Mouse (Mus musculus) stomach, embryonic 15.5 days (tissue): Measurements from ENCODE around the gene Tmprss11f. TPM values are rescaled to one million over a fixed set of nuclear protein-coding genes. Genes with fewer than 3 reads are reported as not detected.
"Not testable (repeated sequence)": the region's sequence is repeated elsewhere in the genome, so short reads cannot be mapped to it uniquely, and the experiment has no call there.

ENCODE experiments used
- ATAC-seq: fragments of 200-750 bp; cut with Nextera tagmentation; 2 replicates; pipeline ENCODE4 v1.8.0; 2017; ENCODE audit warnings: low read depth, moderate number of reproducible peaks, moderate TSS enrichment; ENCODE audit not compliant: insufficient read depth, low FRiP score
- H3K27ac ChIP-seq: fragments of 300-500 bp; sonication (generic); 2 replicates; pipeline ENCODE4 v1.5.1; 2015; ENCODE audit warnings: mild to moderate bottlenecking, inconsistent platforms
- H3K27me3 ChIP-seq: fragments of 300-500 bp; sonication (generic); replicated peaks from 2 replicates; pipeline ENCODE4 v1.6.1; 2015; ENCODE audit warnings: inconsistent platforms
- H3K36me3 ChIP-seq: fragments of 300-500 bp; sonication (generic); 2 replicates; pipeline ENCODE4 v1.6.1; 2015; ENCODE audit warnings: inconsistent platforms
- H3K4me1 ChIP-seq: fragments of 300-500 bp; sonication (generic); 2 replicates; pipeline ENCODE4 v1.6.1; 2015; ENCODE audit warnings: inconsistent platforms
- H3K4me2 ChIP-seq: fragments of 300-500 bp; sonication (generic); 2 replicates; pipeline ENCODE4 v1.6.1; 2015; ENCODE audit warnings: mild to moderate bottlenecking, inconsistent platforms
- H3K4me3 ChIP-seq: fragments of 300-500 bp; sonication (generic); replicated peaks from 2 replicates; pipeline ENCODE4 v1.5.1; 2015; ENCODE audit warnings: inconsistent platforms
- H3K9ac ChIP-seq: fragments of 300-500 bp; sonication (generic); 2 replicates; pipeline ENCODE4 v1.6.1; 2015; ENCODE audit warnings: inconsistent platforms
- H3K9me3 ChIP-seq: fragments of 300-500 bp; sonication (generic); 2 replicates; pipeline ENCODE4 v1.6.1; 2016; ENCODE audit warnings: inconsistent platforms
- WGBS: fragments of 180-500 bp; shearing (Covaris S2); methylation state at CpG from one replicate; pipeline ENCODE4 v1.1.7; 2015; 5-methylcytosine and 5-hydroxymethylcytosine counted together
- polyA plus RNA-seq: library from polyadenylated mRNA; unstranded; fragments of >200 nt; fragmentation: Nextera tagmentation; extraction: Ambion mirVana; gene quantifications from 2 replicates; pipeline ENCODE4 v1.2.1, GENCODE M21; 2015

Tmprss11f gene
- 0.27 and 0.89 TPM in 2 replicates for polyA plus RNA-seq

DNA sequence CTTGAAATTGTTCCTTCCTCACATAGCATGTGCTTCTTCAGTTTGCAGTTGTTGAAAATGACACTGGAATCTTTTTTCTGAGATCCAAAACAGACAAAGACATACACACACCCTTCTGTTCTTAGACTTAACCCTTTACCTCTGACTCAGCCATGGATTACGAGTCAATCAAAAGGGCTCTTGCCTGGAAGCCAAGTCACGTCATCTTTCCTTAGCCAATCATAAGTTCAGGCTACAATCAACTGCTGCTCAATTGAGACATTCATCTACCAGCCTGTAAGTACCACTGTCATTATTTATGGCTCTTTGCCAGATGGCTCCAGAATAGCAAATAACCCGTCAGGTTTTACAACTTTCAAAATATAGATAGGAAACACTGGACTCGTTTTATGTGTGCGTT, at the start of gene Tmprss11f:
Gene Tmprss11f (minus strand): TSS at position 101 of the 400 bp plus-strand sequence.
- whole genome bisulfite sequencing = 50% methylated on average over 5 of the region's 5 CpGs
- H3K9ac ChIP-seq = no peak within 1 kb of the TSS
- H3K27ac ChIP-seq = no peak within 1 kb of the TSS
- no peaks in the 10 kb centered on the region for H3K27me3 ChIP-seq
- no peaks in the 10 kb centered on the region for H3K36me3 ChIP-seq
- no peak within 1 kb of the TSS for H3K4me3 ChIP-seq
- no peaks in the 10 kb centered on the region for H3K9me3 ChIP-seq
- no peak within 1 kb of the TSS for H3K4me2 ChIP-seq
- no peak for ATAC-seq
- H3K4me1 ChIP-seq = no peaks in the 10 kb centered on the region

DNA sequence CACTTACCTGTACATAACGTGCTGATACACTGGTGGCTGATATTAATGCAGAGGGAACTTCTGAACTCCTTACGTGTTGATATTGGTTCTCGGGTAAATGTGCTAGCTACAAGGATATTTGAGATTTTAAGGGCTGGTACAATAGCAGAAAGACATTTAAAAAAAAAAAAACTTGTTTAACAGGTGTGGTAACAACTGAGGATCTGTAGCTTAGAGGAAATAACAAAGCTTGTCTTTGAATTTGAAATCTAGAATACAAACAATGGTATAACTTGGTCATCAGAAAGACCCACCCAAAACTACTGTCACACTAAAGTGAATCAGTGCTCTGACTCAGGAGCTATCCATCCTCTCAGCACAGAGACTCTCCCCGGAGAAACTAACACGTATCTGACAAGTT, 44.0 kb upstream of the Tmprss11f start, which contains the start of gene Tmprss11b:
Gene Tmprss11b (minus strand): TSS at position 101 of the 400 bp plus-strand sequence.
- no peak within 1 kb of the TSS for H3K4me3 ChIP-seq
- no peak within 1 kb of the TSS for H3K9ac ChIP-seq
- no peaks in the 10 kb centered on the region for H3K4me1 ChIP-seq
- 48% methylated on average over 5 of the region's 5 CpGs for WGBS
- no peak within 1 kb of the TSS for H3K4me2 ChIP-seq
- H3K36me3 ChIP-seq = no peaks in the 10 kb centered on the region
- no peaks in the 10 kb centered on the region for H3K27me3 ChIP-seq
- ATAC-seq = no peak
- no peak within 1 kb of the TSS for H3K27ac ChIP-seq
- H3K9me3 ChIP-seq = no peaks in the 10 kb centered on the region

DNA sequence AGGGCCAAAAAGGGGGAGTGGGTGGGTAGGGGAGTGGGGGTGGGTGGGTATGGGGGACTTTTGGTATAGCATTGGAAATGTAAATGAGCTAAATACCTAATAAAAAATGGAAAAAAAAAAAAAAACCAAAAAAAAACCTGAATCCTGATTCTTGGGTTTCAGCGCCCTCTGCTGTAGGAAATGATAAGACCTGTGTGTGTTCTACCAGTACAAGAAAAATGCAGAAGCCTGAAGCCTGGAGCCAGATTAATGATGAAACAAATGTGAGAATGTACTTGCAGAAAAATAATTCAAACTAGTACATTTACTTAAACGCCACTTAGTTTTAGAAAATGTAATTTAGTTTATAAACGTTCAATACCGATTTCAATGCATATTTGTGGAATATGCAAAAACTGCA, 17.0 kb upstream of the Tmprss11f start:
- not testable (repeated sequence) for H3K9ac ChIP-seq, H3K4me3 ChIP-seq, H3K36me3 ChIP-seq, H3K4me1 ChIP-seq, ATAC-seq, H3K9me3 ChIP-seq, H3K27me3 ChIP-seq, H3K27ac ChIP-seq, H3K4me2 ChIP-seq
- 22% methylated on average over 4 of the region's 4 CpGs for WGBS

DNA sequence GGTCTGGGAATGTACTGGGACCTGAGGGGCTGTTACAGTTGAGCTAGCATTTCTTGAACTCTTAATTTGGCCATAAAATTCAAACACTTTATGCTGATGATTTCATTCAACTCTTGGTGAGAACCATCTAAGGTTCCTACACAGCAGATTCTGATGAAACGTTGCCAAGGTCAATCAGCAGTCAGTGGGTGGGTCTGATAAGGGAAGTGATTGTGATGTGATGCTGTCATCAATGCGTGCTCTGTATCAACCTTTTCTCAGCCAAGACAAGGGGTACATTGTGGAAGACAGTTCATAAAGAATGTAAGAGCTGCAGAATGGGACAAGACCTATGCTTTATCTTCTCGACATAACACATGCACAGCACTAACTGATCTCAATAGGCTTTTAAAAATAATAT, 8.6 kb upstream of the Tmprss11f start:
- Histone ChIP-seq H3K4me3 (no peak overlapping the region), H3K27ac (no peak overlapping the region), H3K36me3 (no peaks in the 10 kb centered on the region), H3K9me3 (no peaks in the 10 kb centered on the region), H3K9ac (no peak overlapping the region), H3K27me3 (no peaks in the 10 kb centered on the region), H3K4me2 (no peak overlapping the region), H3K4me1 (no peaks in the 10 kb centered on the region)
- ATAC-seq = no peak
- 60% methylated on average over 3 of the region's 3 CpGs for WGBS

DNA sequence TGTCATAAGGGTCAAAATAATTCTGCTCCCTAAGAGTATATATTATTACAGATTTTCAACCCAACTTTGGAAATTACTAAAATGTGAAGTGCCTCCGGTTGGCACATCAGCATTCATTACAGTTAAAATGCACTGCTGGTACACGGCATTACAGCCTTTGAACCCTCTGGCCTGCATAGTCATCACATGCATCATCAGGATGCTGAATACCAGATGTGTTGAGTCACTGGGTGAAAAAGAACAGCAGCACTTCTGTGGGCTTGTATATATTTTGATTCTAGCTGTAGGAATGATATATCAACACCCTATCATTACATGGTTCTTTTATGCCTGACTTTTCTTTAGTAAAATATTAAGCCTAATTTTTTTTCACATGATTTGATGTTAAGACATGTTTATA, 1.5 kb downstream of the Tmprss11f start:
- Histone ChIP-seq H3K9ac (no peak overlapping the region), H3K27me3 (no peaks in the 10 kb centered on the region), H3K4me2 (no peak overlapping the region), H3K4me1 (no peaks in the 10 kb centered on the region), H3K4me3 (no peak overlapping the region), H3K27ac (no peak overlapping the region), H3K36me3 (no peaks in the 10 kb centered on the region), H3K9me3 (no peaks in the 10 kb centered on the region)
- WGBS = 62% methylated on average over 2 of the region's 2 CpGs
- no peak for ATAC-seq

DNA sequence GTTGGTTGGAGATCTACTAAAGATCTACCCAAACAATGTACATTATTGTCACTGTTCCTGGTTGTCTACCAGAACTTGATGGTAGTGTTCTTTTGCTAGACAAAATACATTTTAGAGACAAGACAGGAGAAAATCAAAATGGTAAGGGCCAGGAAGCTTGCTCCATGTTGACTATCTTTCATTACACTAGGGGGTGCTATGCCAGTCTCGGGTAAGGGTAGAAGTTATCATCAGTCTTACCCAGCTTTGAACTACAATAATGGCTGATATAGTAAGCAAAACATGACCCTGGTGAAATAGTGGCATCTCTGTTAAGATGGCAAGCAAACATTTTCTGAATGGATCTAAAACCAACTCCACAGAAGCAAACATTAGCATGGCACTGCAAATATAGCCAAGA, 10.4 kb downstream of the Tmprss11f start:
- no peak for ATAC-seq
- 73% methylated on average over 1 of the region's 1 CpGs for WGBS
- no peak overlapping the region for H3K27ac ChIP-seq
- no peak overlapping the region for H3K9ac ChIP-seq
- no peaks in the 10 kb centered on the region for H3K36me3 ChIP-seq
- no peaks in the 10 kb centered on the region for H3K27me3 ChIP-seq
- H3K4me3 ChIP-seq = no peak overlapping the region
- H3K9me3 ChIP-seq = no peaks in the 10 kb centered on the region
- H3K4me2 ChIP-seq = no peak overlapping the region
- no peaks in the 10 kb centered on the region for H3K4me1 ChIP-seq

DNA sequence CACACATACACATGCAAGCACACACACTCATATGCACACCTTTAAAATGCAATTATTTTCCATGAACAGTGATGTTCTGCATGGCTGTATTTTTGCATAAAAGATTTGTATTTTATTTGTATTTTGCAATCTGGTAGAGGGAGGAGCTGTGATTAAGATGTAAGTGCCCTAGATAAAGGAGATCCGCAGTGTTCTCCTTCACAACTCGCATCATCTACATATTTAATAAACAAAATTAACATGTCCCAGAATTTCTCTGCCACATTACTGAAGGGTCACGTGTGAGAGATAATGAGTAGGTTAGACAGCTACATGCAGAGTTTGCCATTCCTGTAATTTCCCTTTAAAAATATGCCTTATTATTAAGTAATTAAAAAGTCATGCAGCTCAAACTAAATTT, 46.3 kb downstream of the Tmprss11f start:
- 80% methylated on average over 3 of the region's 3 CpGs for WGBS

DNA sequence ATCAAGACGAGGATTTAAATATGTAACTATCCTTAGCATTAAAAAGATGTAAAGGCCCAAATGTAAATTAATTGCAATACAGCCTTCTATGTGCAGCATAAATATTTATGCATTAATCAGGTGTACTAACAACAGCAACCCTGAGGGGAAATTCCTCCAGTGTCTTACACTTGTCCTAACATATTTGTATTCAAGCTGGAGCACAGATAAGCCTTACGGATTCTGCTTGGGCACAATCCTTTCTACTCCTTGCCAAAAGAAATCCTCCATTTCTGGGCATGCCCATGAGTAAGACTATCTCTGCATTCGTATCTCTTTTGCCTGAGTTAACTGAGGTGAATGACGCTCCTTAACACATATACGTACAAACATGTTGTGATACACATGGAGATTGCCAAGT, 49.6 kb downstream of the Tmprss11f start:
- Histone ChIP-seq H3K4me2 (no peak overlapping the region), H3K9me3 (no peaks in the 10 kb centered on the region), H3K9ac (no peak overlapping the region), H3K4me3 (no peak overlapping the region), H3K27ac (no peak overlapping the region), H3K4me1 (no peaks in the 10 kb centered on the region), H3K27me3 (no peaks in the 10 kb centered on the region), H3K36me3 (no peaks in the 10 kb centered on the region)
- no peak for ATAC-seq
- 87% methylated on average over 5 of the region's 5 CpGs for WGBS

More for the DNA sequence above, 46.3 kb downstream of the Tmprss11f start:
- no peak overlapping the region for H3K4me2 ChIP-seq
- H3K27me3 ChIP-seq = no peaks in the 10 kb centered on the region
- H3K9ac ChIP-seq = no peak overlapping the region
- ATAC-seq = no peak
- H3K9me3 ChIP-seq = no peaks in the 10 kb centered on the region
- H3K27ac ChIP-seq = no peak overlapping the region
- no peaks in the 10 kb centered on the region for H3K36me3 ChIP-seq
- H3K4me1 ChIP-seq = no peaks in the 10 kb centered on the region
- H3K4me3 ChIP-seq = no peak overlapping the region

DNA sequence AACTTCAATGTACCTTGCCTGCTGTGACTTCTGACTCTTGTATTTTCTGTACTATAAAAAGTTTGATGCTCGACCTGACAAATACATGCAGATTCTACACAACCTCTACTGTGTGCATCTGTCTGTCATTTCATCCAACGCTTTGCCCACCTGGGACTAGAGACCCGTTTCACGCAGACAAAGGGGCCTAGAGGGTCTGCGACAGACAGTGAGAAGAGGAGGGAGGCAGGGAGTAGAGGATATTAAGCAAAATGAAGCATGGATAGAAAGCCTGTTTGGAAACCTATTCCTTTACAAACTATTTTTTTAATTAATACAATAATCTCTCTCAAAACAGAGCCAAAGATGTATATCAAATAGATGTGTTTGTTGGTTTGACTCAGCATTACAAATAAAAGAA, 50.2 kb downstream of the Tmprss11f start:
- H3K9me3 ChIP-seq = no peaks in the 10 kb centered on the region
- no peak overlapping the region for H3K27ac ChIP-seq
- H3K27me3 ChIP-seq = no peaks in the 10 kb centered on the region
- H3K36me3 ChIP-seq = no peaks in the 10 kb centered on the region
- no peaks in the 10 kb centered on the region for H3K4me1 ChIP-seq
- no peak overlapping the region for H3K4me2 ChIP-seq
- no peak for ATAC-seq
- no peak overlapping the region for H3K9ac ChIP-seq
- H3K4me3 ChIP-seq = no peak overlapping the region
- 66% methylated on average over 5 of the region's 5 CpGs for WGBS

DNA sequence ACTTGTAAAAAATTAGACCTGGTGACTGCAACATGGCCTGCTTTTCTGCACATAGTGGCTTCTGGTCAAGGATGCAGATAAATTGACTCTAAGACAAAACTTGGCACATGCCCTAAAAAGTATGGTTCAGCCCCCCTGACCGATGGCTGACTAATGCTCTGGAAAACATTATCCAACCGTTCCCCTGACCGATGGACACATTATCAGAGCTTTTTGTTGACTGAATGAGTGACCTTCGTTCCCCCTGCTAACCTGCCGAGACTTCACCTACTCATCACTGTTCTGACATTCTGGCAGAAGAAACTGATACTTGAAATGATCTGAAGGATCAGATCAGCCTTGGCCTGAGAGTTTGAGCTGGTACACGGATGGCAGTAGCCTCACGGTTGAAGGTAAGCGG, 53.5 kb downstream of the Tmprss11f start:
- not testable (repeated sequence) for H3K4me1 ChIP-seq, H3K27me3 ChIP-seq, H3K36me3 ChIP-seq, ATAC-seq, H3K4me3 ChIP-seq, H3K27ac ChIP-seq, H3K9ac ChIP-seq, H3K9me3 ChIP-seq, H3K4me2 ChIP-seq
- WGBS = 70% methylated on average over 8 of the region's 8 CpGs

DNA sequence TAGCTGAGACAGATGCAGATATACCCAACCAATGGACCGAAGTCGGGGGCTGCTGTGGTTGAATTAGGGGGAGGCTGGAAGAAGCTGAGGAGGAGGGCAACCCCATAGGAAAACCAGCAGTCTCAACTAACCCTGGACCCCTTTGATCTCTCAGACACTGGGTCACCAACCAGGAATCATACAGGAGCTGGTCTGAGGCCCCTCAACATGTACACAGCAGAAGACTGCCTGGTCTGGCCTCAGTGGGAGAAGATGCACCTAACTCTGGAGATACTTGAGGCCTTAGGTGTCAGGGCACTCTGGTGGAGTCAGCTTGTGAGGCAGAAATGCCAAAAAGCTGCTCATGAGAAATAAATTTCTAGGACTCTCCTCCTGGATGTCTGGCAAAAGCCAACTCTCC, 85.5 kb downstream of the Tmprss11f start:
- H3K36me3 ChIP-seq = no peaks in the 10 kb centered on the region
- H3K9me3 ChIP-seq = no peaks in the 10 kb centered on the region
- no peaks in the 10 kb centered on the region for H3K4me1 ChIP-seq
- no peak overlapping the region for H3K4me3 ChIP-seq
- no peak overlapping the region for H3K27ac ChIP-seq
- H3K4me2 ChIP-seq = no peak overlapping the region
- no peak for ATAC-seq
- 88% methylated on average over 2 of the region's 2 CpGs for WGBS
- no peak overlapping the region for H3K9ac ChIP-seq
- no peaks in the 10 kb centered on the region for H3K27me3 ChIP-seq

DNA sequence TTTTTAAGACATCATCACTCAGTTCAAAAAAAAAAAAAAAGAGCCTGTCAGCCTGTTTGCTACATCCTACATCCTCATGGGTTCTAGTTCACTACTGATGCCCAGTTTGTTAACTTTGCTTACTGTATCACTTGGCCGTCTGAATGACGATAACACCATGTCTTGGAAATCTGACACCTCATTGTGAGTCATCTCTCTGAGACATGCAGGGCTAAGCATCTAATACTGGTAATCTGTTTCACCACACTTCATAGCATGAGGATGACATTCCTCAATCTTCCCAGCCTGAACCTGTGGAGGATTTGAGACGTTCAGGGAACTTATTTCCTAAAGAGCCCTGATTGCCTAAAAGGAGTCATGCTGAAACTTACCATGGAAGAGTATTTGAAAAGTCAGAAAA, 91.6 kb downstream of the Tmprss11f start:
- no peaks in the 10 kb centered on the region for H3K36me3 ChIP-seq
- ATAC-seq = no peak
- no peak overlapping the region for H3K4me3 ChIP-seq
- H3K27ac ChIP-seq = no peak overlapping the region
- H3K27me3 ChIP-seq = no peaks in the 10 kb centered on the region
- H3K9me3 ChIP-seq = no peaks in the 10 kb centered on the region
- no peak overlapping the region for H3K4me2 ChIP-seq
- no peak overlapping the region for H3K9ac ChIP-seq
- WGBS = 49% methylated on average over 3 of the region's 3 CpGs
- no peaks in the 10 kb centered on the region for H3K4me1 ChIP-seq

DNA sequence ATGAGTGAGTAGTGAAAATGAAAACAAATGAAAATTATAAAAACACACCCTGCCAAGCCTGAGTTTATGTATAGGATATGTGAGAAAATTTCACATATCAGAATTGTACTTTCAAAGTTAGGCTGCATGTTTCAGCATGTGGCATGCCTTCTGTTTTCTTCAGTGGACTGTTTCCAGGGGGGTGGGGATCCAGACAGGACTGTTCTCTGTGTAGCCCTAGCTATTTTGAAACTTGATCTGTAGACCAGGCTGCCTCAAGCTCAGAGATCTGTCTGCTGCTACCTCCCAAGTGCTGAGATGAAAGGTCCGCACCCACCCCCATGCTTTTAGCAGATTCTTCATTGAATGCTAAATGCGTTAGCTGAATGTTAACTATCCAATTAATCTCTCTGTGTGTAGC, 103.5 kb downstream of the Tmprss11f start:
- ATAC-seq = no peak
- no peaks in the 10 kb centered on the region for H3K36me3 ChIP-seq

More for the DNA sequence above, 103.5 kb downstream of the Tmprss11f start:
- H3K4me2 ChIP-seq = no peak overlapping the region
- H3K4me3 ChIP-seq = no peak overlapping the region
- WGBS = 48% methylated on average over 2 of the region's 2 CpGs
- no peak overlapping the region for H3K9ac ChIP-seq
- no peaks in the 10 kb centered on the region for H3K4me1 ChIP-seq
- H3K9me3 ChIP-seq = no peaks in the 10 kb centered on the region
- H3K27ac ChIP-seq = no peak overlapping the region
- no peaks in the 10 kb centered on the region for H3K27me3 ChIP-seq
